Mouse (Mus musculus) kidney, adult 9 months (tissue): ENCODE results near the gene Wap.

Source experiments
- DNase-seq: peaks from one replicate; pipeline ENCODE4 v3.0.0; 2022

The Wap gene

DNA sequence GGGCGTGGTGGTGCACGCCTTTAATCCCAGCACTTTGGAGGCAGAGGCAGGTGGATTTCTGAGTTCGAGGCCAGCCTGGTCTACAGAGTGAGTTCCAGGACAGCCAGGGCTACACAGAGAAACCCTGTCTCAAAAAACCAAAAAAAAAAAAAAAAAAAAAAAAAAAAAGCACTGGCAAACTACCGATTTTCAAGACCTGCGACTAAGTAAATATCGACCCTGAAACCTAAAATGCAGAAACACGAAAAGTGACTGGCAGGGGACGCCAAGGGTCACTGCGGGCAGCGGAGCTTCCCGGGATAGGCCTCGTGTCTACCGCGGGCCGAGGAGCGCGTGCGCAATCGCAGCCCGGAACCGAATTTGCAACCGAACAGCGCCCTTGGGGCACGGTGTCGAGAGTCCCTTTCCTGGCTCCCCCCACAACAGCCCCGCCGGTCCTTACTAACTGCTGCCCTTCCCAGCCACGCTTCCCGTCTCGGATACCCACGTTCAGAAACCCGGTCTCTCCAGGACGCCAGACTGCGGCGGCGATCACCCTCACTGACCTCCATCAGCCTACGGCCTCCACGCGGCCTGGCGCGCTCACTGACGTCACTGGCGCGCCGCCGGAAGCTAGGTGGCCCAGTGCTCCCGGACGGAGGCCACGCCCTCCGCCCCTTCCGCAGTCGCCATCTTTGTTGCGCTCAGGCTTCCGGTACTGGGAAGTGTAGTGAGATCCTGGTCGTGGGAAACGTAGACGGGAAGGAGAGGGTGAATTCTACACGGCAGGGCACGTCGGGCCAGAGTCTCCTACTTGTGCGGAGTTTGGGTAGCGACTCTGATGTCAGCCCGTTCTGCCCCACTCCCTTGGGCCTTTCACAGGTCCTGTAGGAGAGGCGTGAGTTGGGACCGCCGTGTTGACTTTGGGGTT lies 12.7 kb downstream of the Wap start, which contains the start of gene Tbrg4:
Gene Tbrg4, minus strand, starts transcription at position 590 of the 910 bp plus-strand sequence.
- peak; percentile 94 for DNase-seq

- DNase-seq, result no peak
These were observed 13.6 kb downstream of the Wap start for GRCm38 (mm10) chr11:6624619-6625382.

GRCm38 (mm10) chr11:6623704-6624103 lies 14.7 kb downstream of the Wap start:
- DNase-seq, result no peak

DNA sequence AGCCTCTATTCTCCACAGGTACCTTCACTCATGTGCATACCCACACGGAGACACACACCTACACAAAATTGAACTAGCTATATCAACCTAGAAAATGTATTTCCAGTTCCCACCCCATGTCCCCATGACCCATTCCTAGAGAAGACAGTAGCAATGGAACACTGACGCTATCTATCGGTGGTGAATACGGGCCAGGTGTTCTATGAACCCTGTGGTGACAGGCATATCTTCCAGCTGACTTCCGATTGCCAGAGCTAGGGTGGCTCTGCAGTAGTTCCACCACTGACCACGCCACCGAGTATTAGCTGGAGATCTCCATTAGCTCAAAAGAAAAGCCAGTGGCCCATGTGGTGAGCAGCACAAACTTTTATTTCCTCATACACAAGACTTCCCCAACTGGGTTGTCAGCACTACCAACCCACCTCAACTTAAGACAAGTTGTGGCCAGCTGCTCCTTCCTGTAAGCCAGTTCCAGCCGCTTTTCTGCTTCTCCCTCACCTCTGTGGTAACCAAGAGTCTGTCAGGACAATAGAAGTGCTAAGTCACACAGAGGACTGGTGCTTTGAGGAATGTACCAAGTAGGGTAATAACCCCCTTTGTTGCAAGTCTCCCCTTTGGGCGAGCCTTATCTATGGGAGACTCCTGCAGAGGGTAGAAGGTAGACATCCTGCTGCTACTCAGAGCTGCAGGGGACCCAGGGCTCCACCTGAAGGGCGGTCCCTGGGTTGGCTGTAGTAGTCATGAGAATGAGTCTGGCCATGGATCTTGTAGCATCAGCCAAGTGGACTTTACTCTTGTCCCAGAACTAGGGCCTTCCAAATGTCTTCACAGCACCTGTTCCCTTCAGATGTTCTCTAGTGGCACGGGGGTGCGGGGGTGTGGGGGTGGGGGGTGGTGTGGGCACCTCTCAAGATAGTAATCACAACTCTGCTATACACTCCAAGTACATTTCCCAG lies 22.9 kb downstream of the Wap start:
- DNase-seq, result peak; percentile 57

GRCm38 (mm10) chr11:6605491-6606399 lies 32.7 kb downstream of the Wap start, which contains the start of gene Nacad:
Nacad (minus strand) TSS chr11:6606053.
- DNase-seq, result no peak

GRCm38 (mm10) chr11:6605021-6605481 lies 33.4 kb downstream of the Wap start:
- no peak for DNase-seq

- no peak for DNase-seq
These were observed 33.9 kb downstream of the Wap start for GRCm38 (mm10) chr11:6604604-6604936.

- DNase-seq, result no peak
These were observed 34.4 kb downstream of the Wap start for GRCm38 (mm10) chr11:6603887-6604603.

GRCm38 (mm10) chr11:6603224-6603623 lies 35.2 kb downstream of the Wap start:
- DNase-seq, result no peak

DNA sequence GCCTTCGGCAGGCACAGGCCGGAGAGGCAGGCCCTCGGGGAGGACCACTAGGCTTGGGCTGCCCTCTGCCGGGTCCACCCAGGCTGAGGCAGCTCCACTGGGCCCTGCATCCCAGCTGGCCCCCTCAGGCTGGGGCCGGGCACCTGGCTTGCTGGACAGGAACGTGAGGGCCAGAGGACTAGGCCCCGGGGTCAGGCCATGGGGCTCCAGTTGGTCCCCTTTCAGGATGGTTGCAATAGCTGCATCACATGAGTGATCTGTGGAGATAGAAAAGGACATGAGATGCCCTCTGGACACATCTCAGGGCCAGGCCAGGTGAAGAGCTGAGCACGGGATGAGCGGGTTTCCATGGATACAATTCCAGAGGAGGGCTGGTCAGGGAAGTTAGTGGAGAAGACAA lies 35.8 kb downstream of the Wap start:
- no peak for DNase-seq

DNA sequence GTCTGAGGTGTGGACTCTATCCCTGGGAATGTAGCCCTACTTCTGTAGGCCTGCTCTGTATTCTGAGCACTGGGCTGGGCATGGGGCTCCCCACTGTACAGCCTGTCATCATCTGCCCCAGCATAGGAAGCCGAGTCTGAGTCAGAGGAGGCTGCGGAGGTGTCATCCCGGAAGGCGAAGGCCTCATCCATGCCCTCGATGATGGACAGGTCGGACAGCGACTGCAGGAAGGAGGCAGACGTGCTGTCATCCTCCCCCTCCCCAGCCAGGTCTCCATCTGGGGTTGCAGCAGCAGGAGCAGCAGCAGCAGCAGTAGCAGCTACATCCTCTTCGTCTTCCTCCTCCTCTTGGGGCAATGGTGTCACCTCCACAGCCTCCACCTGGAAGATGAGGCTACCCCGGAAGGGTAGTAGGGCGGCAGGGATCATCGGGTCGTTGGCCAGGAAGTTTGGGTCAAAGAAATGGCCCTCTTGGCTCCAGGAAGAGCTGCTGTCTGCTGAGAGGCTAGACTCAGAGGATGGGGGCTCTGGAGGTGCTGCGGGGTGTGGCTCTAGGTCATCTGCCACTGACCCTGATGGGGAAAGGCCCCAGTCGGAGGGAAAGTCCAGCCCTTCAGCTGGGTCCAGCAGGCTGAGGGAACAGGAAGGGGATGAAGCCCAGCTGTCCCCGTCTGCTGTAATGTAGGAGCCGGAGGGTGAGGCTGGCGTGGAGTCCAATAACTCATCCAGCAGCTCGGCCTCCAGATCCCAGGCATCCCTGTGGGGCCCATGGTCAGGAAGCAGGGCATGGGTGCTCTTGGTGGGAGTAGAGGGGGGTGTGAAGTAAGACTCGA lies 36.6 kb downstream of the Wap start:
- DNase-seq, result no peak

GRCm38 (mm10) chr11:6600284-6600944 lies 38.0 kb downstream of the Wap start:
- DNase-seq, result no peak

DNA sequence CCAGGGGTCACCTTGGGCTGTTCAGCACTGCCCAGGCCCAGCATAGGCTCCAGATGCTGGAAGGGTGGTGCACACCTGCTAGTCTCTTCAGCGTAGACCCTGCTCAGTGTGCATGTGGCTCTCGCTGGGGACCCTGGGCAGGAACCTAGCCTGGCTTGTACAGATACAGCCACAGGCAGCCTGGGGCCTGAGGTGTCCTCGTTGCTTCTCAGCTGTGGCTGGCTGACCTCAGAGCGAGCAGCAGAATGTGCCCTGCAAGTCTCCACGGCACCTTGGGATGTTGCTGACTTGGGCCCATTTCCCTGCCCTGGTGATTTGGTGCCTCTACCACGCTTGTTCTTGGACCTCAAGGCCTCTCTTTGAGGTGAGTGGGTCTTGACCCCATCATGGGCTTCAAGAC lies 38.6 kb downstream of the Wap start:
- DNase-seq, result no peak

DNA sequence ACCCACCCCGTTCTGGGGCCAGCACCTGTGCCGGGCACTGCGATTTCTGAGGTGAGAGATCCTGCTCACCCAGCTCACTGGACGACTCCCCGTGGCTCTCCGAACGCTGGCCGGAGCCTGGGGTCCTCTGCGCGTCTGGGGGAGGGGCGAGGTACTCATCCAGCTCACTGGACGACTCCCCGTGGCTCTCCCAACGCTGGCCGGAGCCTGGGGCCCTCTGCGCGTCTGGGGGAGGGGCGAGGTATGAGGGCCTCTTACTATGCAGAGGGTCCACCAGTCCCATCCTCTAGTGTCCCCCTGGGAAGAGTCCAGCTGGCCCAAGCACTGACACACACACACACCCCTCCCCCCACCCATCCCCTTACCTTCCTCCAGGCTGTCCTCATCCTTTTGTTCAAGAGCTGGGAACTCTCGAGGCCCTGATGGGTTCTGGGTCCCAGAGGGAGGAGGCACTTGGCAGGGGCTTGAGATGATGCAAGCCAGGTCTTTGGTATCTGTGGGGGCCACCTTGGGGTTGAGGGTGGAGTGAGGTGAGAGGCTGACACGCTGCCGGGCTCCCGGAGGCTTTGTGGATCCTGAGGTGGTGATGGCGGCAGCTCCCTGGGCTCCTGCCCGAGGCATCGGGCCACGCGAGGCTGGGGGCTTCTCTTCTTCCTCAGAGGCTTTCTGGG lies 39.3 kb downstream of the Wap start:
- DNase-seq, result no peak

GRCm38 (mm10) chr11:6598191-6598889 lies 40.1 kb downstream of the Wap start:
- DNase-seq, result no peak

DNA sequence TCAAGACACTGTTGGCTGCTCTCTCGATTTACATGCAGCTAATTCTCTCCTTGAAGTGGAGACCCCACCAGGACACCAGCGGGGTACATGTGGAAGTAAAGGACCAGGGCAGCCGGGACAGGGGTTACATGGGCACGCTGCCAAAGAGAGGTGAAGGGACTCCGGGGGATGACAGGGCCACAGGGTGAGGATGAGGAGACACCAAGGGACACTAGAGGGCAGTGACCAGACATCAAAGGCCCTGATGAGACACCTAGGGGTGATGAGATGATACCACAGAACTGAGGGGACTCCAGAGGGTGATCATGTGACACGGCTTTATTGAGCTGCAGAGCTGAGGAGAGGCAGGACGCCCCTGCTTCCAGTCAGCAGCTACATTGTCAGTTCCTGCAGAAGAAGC lies 40.9 kb downstream of the Wap start:
- DNase-seq, result no peak

DNA sequence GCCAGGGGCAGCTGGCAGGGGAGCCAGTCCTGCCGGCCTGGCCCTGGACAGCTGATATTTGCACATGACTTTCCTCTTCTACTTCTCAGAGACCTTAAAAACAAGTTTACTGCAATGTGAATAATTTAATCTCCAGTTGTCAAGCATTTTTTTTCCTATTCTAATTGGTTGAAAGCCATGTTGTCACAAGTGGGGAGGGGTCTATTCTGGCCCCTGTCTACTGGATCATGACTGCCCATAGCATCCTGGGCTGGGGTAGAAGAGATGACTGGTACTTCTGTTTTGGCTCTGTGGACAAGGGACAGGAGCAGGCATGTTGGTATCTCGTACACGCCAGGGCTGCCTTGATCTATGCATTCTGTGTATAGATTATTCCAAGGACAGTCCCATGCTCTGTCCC lies 41.8 kb downstream of the Wap start:
- no peak for DNase-seq

- DNase-seq, result no peak
These were observed 42.2 kb downstream of the Wap start for GRCm38 (mm10) chr11:6596205-6596604.
